Mouse (Mus musculus) gastrocnemius, postnatal 4 days (tissue): Measurements from ENCODE around the gene Il2ra. TPM values are rescaled to one million over a fixed set of nuclear protein-coding genes. Genes with fewer than 3 reads are reported as not detected.

Experiments used
- DNase-seq, 2 experiments: peaks; one replicate each; pipeline ENCODE4 v3.0.0; 2021 to 2022; ENCODE audit warnings: low spot score in 2 of 2, mixed read lengths in 2 of 2
- total RNA-seq, 2 experiments: library from RNA; stranded (reverse); gene quantifications; 2 replicates each; pipeline ENCODE4 v1.2.3; 2021

Gene Il2ra
- total RNA-seq, 2 experiments from 2014 or later: 0.15 to 0.21 TPM

- no peak for DNase-seq
Measured at GRCm38 (mm10) chr2:11652780-11653179, 10.2 kb downstream of the Il2ra start.

GRCm38 (mm10) chr2:11653330-11653729 lies 10.7 kb downstream of the Il2ra start:
- DNase-seq: no peak

GRCm38 (mm10) chr2:11653780-11654179 lies 11.2 kb downstream of the Il2ra start:
- DNase-seq: no peak

- DNase-seq: no peak
Measured at GRCm38 (mm10) chr2:11654990-11655931, 12.7 kb downstream of the Il2ra start.

- DNase-seq: no peak
Measured at GRCm38 (mm10) chr2:11657581-11657980, 15.0 kb downstream of the Il2ra start.

GRCm38 (mm10) chr2:11659263-11659662 lies 16.7 kb downstream of the Il2ra start:
- no peak for DNase-seq

GRCm38 (mm10) chr2:11662143-11662906 lies 19.7 kb downstream of the Il2ra start:
- DNase-seq: no peak

- DNase-seq: no peak
Measured at GRCm38 (mm10) chr2:11662907-11663230, 20.3 kb downstream of the Il2ra start.

GRCm38 (mm10) chr2:11663961-11664360 lies 21.4 kb downstream of the Il2ra start:
- DNase-seq: peak; percentile 53 to 80

GRCm38 (mm10) chr2:11664367-11664766 lies 21.8 kb downstream of the Il2ra start:
- DNase-seq: peak in 1 of 2 experiments; percentile 27

GRCm38 (mm10) chr2:11664806-11665205 lies 22.2 kb downstream of the Il2ra start:
- DNase-seq: no peak

GRCm38 (mm10) chr2:11665326-11665725 lies 22.7 kb downstream of the Il2ra start:
- no peak for DNase-seq

GRCm38 (mm10) chr2:11672144-11672543 lies 29.5 kb downstream of the Il2ra start:
- no peak for DNase-seq

GRCm38 (mm10) chr2:11679626-11680025 lies 37.0 kb downstream of the Il2ra start:
- DNase-seq: no peak

- no peak for DNase-seq
Measured at GRCm38 (mm10) chr2:11682712-11683111, 40.1 kb downstream of the Il2ra start.

- DNase-seq: no peak
Measured at GRCm38 (mm10) chr2:11686512-11686911, 43.9 kb downstream of the Il2ra start.

- no peak for DNase-seq
Measured at GRCm38 (mm10) chr2:11687436-11687835, 44.8 kb downstream of the Il2ra start.

- no peak for DNase-seq
Measured at GRCm38 (mm10) chr2:11690201-11690890, 47.7 kb downstream of the Il2ra start.

GRCm38 (mm10) chr2:11693352-11693751 lies 50.7 kb downstream of the Il2ra start:
- DNase-seq: no peak

GRCm38 (mm10) chr2:11694104-11694503 lies 51.5 kb downstream of the Il2ra start:
- no peak for DNase-seq

- no peak for DNase-seq
Measured at GRCm38 (mm10) chr2:11695867-11696266, 53.3 kb downstream of the Il2ra start.

GRCm38 (mm10) chr2:11698994-11699393 lies 56.4 kb downstream of the Il2ra start:
- no peak for DNase-seq
